Mouse (Mus musculus) G1E (cell line): ENCODE results near the gene AC109138.7. TPM values are rescaled to one million over a fixed set of nuclear protein-coding genes. Genes with fewer than 3 reads are reported as not detected.

ENCODE experiments used
- ATAC-seq: 2 replicates; pipeline ENCODE4 v1.8.0; 2016; ENCODE audit warnings: mild to moderate bottlenecking; ENCODE audit not compliant: insufficient number of reproducible peaks, poor library complexity, low FRiP score, severe bottlenecking; ENCODE audit errors: extremely low read depth
- DNase-seq: peaks from one replicate; pipeline ENCODE4 v3.0.0; 2012; ENCODE audit warnings: low spot score
- H3K27me3 ChIP-seq: 2 replicates; pipeline ENCODE4 v1.6.1; 2012; ENCODE audit warnings: mild to moderate bottlenecking, low read length, inconsistent platforms; ENCODE audit not compliant: insufficient read depth
- H3K36me3 ChIP-seq: replicated peaks from 2 replicates; pipeline ENCODE3; 2012; ENCODE audit warnings: mild to moderate bottlenecking, inconsistent platforms
- H3K4me1 ChIP-seq: 2 replicates; pipeline ENCODE4 v1.6.1; 2012; ENCODE audit warnings: low read depth, low read length, inconsistent platforms, mixed read lengths; ENCODE audit not compliant: insufficient read depth
- H3K4me3 ChIP-seq: 2 replicates; pipeline ENCODE4 v1.5.1; 2012; ENCODE audit warnings: low read depth, mild to moderate bottlenecking, inconsistent platforms, low read length, moderate library complexity, mixed read lengths
- H3K9me3 ChIP-seq: replicated peaks from 2 replicates; pipeline ENCODE4 v1.6.1; 2012; ENCODE audit warnings: inconsistent platforms
- CTCF ChIP-seq: IDR thresholded peaks from 2 replicates; pipeline ENCODE4 v1.5.1; 2012; ENCODE audit warnings: low read depth, low read length, inconsistent platforms, mixed read lengths
- GATA1 ChIP-seq: IDR thresholded peaks from 2 replicates; pipeline ENCODE4 v1.6.1; 2012; ENCODE audit warnings: borderline replicate concordance, low read length, inconsistent platforms, mixed read lengths
- GATA2 ChIP-seq: IDR thresholded peaks from 2 replicates; pipeline ENCODE4 v1.6.1; 2012; ENCODE audit warnings: low read depth, low read length, inconsistent platforms, borderline replicate concordance
- POLR2AphosphoS5 ChIP-seq: IDR thresholded peaks from 2 replicates; pipeline ENCODE4 v1.6.1; 2012; ENCODE audit warnings: low read depth, low read length, inconsistent platforms; ENCODE audit not compliant: insufficient replicate concordance
- TAL1 ChIP-seq: conservative IDR thresholded peaks from 2 replicates; pipeline ENCODE4 v1.6.1; 2012; ENCODE audit warnings: low read depth, low read length, inconsistent platforms, mixed read lengths
- polyA plus RNA-seq: library from polyadenylated mRNA; stranded (reverse); fragments of >175 nt; gene quantifications from 2 replicates; pipeline ENCODE4 v1.2.3, GENCODE M21; 2012
- total RNA-seq, 2 experiments: library from RNA; stranded (forward) in 1 of 2; stranded (reverse) in 1 of 2; fragments of 200-1000 nt in 1 of 2; fragments of >200 nt in 1 of 2; fragmentation: Nextera tagmentation in 1 of 2; gene quantifications; 2 replicates each; pipeline ENCODE4 v1.2.3; 2014 to 2017

AC109138.7 gene
- total and polyA plus RNA-seq, 3 experiments, result 35.4 TPM; not detected in 2

DNA sequence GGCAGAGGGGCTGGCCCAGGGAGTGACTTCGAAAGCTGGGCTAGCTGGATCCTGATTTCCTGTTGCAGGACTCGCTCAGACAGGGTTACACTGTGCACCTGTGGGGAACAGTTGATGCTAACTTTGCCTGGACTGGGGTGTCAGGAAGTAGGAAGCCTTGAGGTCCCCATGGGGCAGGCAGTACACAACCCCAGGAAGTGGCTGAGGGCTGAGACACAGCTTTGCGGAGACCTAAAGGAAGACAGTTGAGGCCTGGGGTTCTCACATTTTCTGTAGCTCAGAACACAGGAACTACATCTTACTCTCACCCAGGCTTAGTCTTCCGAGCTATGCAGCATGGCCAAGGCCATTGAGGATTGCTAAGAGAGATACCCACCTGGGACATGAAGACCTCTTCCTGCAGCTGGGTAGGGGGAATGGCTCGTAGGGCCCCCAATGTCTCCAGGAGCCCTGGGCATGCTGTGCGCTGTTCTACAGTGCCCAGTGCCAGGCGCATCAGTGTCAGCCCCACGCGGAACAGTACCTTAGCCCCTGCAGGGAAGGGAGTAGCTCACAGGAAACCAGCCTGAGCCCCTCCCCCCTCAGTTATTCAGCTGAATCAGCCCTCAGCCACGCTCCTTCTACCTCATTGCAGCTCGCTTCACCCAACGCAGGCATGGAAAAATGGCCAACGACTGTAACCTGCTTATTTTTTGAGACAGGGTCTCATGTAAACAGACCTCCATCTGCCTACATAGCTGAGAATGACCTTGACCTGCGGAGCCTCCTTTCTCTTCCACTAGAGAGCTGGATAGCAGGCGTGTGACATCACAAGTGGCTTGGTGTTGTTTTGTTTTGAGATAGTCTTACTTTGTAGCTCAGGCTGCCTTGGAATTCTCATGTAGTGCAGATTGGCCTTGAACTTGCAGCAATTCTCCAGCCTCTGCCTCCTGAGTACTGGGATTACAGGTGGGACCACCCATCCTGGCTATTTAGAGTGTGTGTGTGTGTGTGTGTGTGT lies 28.9 kb upstream of the AC109138.7 start:
- Histone ChIP-seq H3K27me3 (peaks cover 4% of the 10 kb centered on the region), H3K4me1 (peaks cover 43% of the 10 kb centered on the region), H3K4me3 (no peak overlapping the region), H3K9me3 (no peaks in the 10 kb centered on the region), H3K36me3 (peaks cover 81% of the 10 kb centered on the region)
- TF ChIP-seq TAL1, result no peak
- TF ChIP-seq GATA2, result no peak
- TF ChIP-seq CTCF, result no peak
- TF ChIP-seq GATA1, result no peak
- no peak for TF ChIP-seq POLR2AphosphoS5
- DNase-seq, result no peak
- ATAC-seq, result no peak

DNA sequence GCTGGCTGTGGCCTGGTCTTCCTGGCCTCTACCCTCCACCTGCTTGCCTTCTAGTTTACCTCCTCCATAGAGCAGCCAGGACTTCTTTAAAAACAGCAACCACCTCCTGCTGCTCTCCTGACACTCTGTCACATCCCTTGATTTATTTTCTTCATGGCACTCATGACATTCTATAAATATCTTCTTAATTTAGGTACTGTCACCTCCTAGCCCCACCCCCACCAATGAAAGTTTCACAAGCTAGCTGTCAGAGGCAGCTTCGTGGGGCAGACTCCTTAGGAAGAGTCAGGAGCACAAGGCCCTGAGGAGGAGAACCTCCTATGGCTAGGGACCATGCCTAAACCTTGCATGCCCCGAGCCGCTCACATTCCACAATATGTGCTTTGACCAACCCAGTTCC lies 26.9 kb upstream of the AC109138.7 start:
- Histone ChIP-seq H3K4me1 (peaks cover 52% of the 10 kb centered on the region), H3K9me3 (no peaks in the 10 kb centered on the region), H3K4me3 (no peak overlapping the region), H3K27me3 (no peaks in the 10 kb centered on the region; the same call in 1 of the 2 replicates), H3K36me3 (peaks cover 72% of the 10 kb centered on the region)
- no peak for DNase-seq
- no peak for TF ChIP-seq GATA2
- TF ChIP-seq TAL1, result no peak
- TF ChIP-seq GATA1, result no peak
- TF ChIP-seq CTCF, result no peak
- TF ChIP-seq POLR2AphosphoS5, result no peak
- no peak for ATAC-seq

DNA sequence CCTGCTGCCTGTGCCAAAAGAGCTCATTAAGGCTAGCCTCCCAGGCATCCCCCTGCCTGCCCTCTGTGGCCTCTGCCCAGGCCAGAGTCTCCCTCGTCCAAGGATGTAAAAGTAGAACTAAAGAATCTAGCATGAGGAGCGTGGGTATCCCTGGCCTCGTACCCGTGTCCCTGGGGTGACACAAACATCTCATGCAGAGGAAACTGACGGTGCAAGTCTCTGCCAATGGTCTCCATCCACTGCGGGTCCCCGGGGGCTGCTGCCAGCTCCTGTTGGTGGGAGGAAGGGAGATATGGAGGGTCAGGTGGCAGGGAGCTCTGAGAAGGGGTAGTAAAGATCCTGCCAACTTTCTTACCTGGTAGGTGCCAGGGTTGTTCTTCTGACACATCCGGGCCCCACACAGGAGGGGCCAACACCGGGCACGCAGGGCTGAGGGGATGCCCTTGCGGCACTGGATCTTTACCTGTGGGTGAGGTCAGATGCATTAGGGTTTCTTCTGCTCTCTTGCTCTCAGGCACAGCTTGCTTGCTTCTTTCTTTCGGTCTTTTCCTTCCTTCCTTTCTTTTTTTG lies 25.0 kb upstream of the AC109138.7 start:
- TF ChIP-seq GATA1 (no peak), GATA2 (no peak), POLR2AphosphoS5 (no peak), CTCF (no peak), TAL1 (no peak)
- Histone ChIP-seq H3K4me3 (no peak overlapping the region), H3K9me3 (no peaks in the 10 kb centered on the region)

DNA sequence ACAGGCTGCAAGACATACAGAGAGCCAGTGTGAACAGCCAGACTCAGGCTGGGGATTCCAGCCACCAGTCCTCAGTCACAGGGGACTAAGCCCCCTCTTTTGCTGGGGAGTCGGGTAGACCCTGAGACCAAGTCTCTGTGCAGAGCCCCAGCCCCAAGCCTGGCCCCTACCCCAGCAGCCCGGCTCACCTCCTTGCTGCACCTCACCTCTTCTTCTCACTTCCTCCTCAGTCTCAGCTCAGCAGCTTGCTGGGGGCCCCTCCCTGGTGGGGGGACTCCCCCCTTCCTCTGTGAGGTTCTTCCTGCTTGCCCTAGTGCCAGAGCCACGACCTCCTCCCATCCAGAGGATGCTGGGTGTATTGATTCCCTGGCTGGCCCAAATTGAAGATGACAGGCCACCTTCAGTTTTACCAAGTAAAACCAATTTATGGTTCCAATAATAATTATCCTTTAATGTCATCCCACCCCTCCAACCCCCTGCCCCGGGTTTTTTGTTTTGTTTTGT lies 23.3 kb upstream of the AC109138.7 start, which contains the start of gene Tbc1d10c:
Gene Tbc1d10c, minus strand, starts transcription at position 454 of the 504 bp plus-strand sequence.
- ATAC-seq, result peak; percentile 54
- Histone ChIP-seq H3K4me3 (peak within 1 kb of the TSS; percentile 78), H3K27me3 (no peaks in the 10 kb centered on the region; the same call in 1 of the 2 replicates), H3K4me1 (peaks cover 67% of the 10 kb centered on the region), H3K36me3 (peaks cover 70% of the 10 kb centered on the region), H3K9me3 (no peaks in the 10 kb centered on the region)
- peak; percentile 84 for DNase-seq
- TF ChIP-seq GATA1 (no peak), CTCF (no peak), POLR2AphosphoS5 (no peak), GATA2 (no peak), TAL1 (no peak)

More for the DNA sequence above, 25.0 kb upstream of the AC109138.7 start:
- H3K27me3 ChIP-seq, result no peaks in the 10 kb centered on the region; the same call in 1 of the 2 replicates
- no peak for DNase-seq
- no peak for ATAC-seq
- H3K4me1 ChIP-seq, result peaks cover 65% of the 10 kb centered on the region
- H3K36me3 ChIP-seq, result peaks cover 70% of the 10 kb centered on the region

DNA sequence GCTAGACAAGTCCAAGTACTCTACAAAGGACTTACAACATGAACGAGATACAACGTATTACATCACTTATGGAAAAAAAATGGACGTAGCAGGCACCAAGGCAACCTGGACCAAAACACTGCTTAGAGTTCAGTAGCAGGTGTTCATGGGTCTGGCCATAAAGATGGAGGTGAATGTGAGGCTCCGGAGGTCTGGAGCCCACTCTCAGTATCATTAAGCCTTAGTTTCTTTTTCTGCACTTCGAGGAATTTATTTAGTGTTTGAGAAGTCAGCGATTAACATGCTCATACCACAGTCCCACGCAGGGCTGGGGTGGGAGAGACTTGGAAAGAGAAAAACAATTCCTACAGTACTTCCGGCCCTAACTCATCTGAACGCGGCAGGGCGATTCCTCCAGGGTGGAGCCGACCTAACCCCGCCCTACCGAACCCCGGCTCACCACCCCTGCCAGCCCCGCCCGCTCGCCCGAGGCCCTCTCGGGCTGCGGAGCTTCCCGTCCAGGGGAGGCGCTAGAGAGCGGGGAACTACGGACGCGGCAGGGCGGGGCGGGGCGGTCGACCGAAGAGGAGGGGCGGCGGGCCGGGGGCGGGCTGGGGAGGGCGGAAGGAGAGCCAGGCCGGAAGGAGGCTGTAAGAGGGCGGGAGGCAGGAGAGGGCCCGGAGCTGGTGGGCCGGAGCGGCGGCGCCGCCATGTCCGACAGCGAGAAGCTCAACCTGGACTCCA lies 22.5 kb upstream of the AC109138.7 start, which contains the start of gene Ppp1ca:
Gene Ppp1ca, plus strand, starts transcription at position 538 of the 723 bp plus-strand sequence.
- no peaks in the 10 kb centered on the region; the same call in 1 of the 2 replicates for H3K27me3 ChIP-seq
- ATAC-seq (peak; percentile 82), DNase-seq (peak; percentile 96)
- H3K4me1 ChIP-seq, result peaks cover 71% of the 10 kb centered on the region
- peaks cover 70% of the 10 kb centered on the region for H3K36me3 ChIP-seq
- TF ChIP-seq GATA2, result no peak
- no peaks in the 10 kb centered on the region for H3K9me3 ChIP-seq
- peak within 1 kb of the TSS; percentile 78 for H3K4me3 ChIP-seq
